Mouse (Mus musculus) spleen, adult 2 months (tissue): ENCODE measurements at regions not wholly inside any gene's neighbourhood (a gene's known extent, or its start where the extent isn't known, plus 50 kb on each side); places are given as distances from the start of the nearest gene placed in this dataset.

Source experiments
- DNase-seq, 2 experiments: peaks; one replicate each; pipeline versions ENCODE4 v3.0.0 to v3.0.0-alpha.2; 2012 to 2021; ENCODE audit warnings: low spot score in 2 of 2, low read depth in 1 of 2
- H3K27ac ChIP-seq: fragments of 200-500 bp; 2 replicates; pipeline ENCODE4 v1.5.1; 2012; ENCODE audit warnings: low read length, inconsistent platforms; ENCODE audit not compliant: insufficient read depth
- H3K27me3 ChIP-seq: fragments of 200-500 bp; 2 replicates; pipeline ENCODE4 v1.6.1; 2012; ENCODE audit warnings: mild to moderate bottlenecking, moderate library complexity, low read length, inconsistent platforms; ENCODE audit not compliant: control insufficient read depth, insufficient read depth
- H3K36me3 ChIP-seq: fragments of 200-500 bp; 2 replicates; pipeline ENCODE4 v1.6.1; 2012; ENCODE audit warnings: mild to moderate bottlenecking, low read length, inconsistent platforms; ENCODE audit not compliant: control insufficient read depth, insufficient read depth
- H3K4me1 ChIP-seq: fragments of 200-500 bp; 2 replicates; pipeline ENCODE4 v1.6.1; 2011; ENCODE audit warnings: inconsistent platforms; ENCODE audit not compliant: control insufficient read depth, insufficient read depth, insufficient read length
- H3K4me3 ChIP-seq: fragments of 200-500 bp; 2 replicates; pipeline ENCODE4 v1.5.1; 2011; ENCODE audit warnings: mild to moderate bottlenecking, inconsistent platforms; ENCODE audit not compliant: insufficient read depth, insufficient read length; ENCODE audit errors: extremely low read depth
- CTCF ChIP-seq: fragments of 200-500 bp; IDR thresholded peaks from 2 replicates; pipeline ENCODE4 v1.5.1; 2011; ENCODE audit warnings: mild to moderate bottlenecking, inconsistent platforms; ENCODE audit not compliant: insufficient read depth, insufficient read length, insufficient replicate concordance; ENCODE audit errors: extremely low read depth
- POLR2A ChIP-seq: fragments of 200-500 bp; IDR thresholded peaks from 2 replicates; pipeline ENCODE4 v1.6.1; 2011; ENCODE audit warnings: low read depth, low read length, inconsistent platforms
- WGBS: fragments of 180-500 bp; shearing (Covaris S2); methylation state at CpG from one replicate; pipeline ENCODE4 v1.1.7; 2018; 5-methylcytosine and 5-hydroxymethylcytosine counted together

- DNase-seq, result no peak
- H3K4me1 ChIP-seq, result no peaks in the 10 kb centered on the region
- H3K4me3 ChIP-seq, result no peak overlapping the region
- 55% methylated on average over 12 of the region's 12 CpGs for WGBS
- H3K27me3 ChIP-seq, result no peaks in the 10 kb centered on the region
- no peak overlapping the region for H3K27ac ChIP-seq
- TF ChIP-seq POLR2A (no peak), CTCF (no peak)
- no peaks in the 10 kb centered on the region for H3K36me3 ChIP-seq
Measured at GRCm38 (mm10) chr8:26507611-26508070, 388.3 kb downstream of the Gm45692 start.

- DNase-seq, result no peak
- TF ChIP-seq POLR2A (no peak), CTCF (no peak)
- Histone ChIP-seq H3K27me3 (no peaks in the 10 kb centered on the region), H3K4me3 (no peak overlapping the region), H3K4me1 (no peaks in the 10 kb centered on the region), H3K36me3 (no peaks in the 10 kb centered on the region), H3K27ac (no peak overlapping the region)
- 49% methylated on average over 3 of the region's 3 CpGs for WGBS
Measured at GRCm38 (mm10) chr8:26509254-26509653, 389.9 kb downstream of the Gm45692 start.

- WGBS, result 82% methylated on average over 7 of the region's 7 CpGs
- Histone ChIP-seq H3K27ac (no peak overlapping the region), H3K36me3 (no peaks in the 10 kb centered on the region), H3K27me3 (no peaks in the 10 kb centered on the region), H3K4me1 (no peaks in the 10 kb centered on the region), H3K4me3 (no peak overlapping the region)
- TF ChIP-seq CTCF (no peak), POLR2A (no peak)
- no peak for DNase-seq
Measured at GRCm38 (mm10) chr8:26513001-26513400, 393.7 kb downstream of the Gm45692 start.

DNA sequence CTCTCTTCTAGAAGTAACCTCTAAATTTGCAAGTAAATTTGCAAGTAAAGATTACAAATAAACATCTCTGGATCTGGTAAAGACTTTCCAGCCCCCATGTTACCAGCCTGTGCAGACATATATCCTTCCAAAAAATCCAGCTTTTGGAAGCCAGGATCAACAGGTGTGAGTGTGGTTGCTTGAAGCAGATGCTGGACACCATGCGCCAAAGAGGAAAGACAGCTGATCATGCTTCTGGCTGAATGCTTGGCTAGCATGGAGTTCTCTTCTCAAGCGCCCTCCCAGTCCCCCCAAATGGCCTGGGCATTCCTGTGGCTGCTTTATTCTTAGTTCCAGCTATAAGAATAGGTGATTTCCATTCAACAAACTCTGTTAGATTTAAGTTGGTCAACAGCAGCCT is 404.9 kb downstream of the Gm45692 start:
- no peaks in the 10 kb centered on the region for H3K36me3 ChIP-seq
- 91% methylated on average over 2 of the region's 2 CpGs for WGBS
- no peak overlapping the region for H3K4me3 ChIP-seq
- TF ChIP-seq CTCF, result no peak
- TF ChIP-seq POLR2A, result no peak
- no peaks in the 10 kb centered on the region for H3K27me3 ChIP-seq
- no peak for DNase-seq
- H3K4me1 ChIP-seq, result no peaks in the 10 kb centered on the region
- H3K27ac ChIP-seq, result no peak overlapping the region

GRCm38 (mm10) chr8:26526474-26527185 is 407.3 kb downstream of the Gm45692 start:
- TF ChIP-seq POLR2A, result no peak
- TF ChIP-seq CTCF, result no peak
- Histone ChIP-seq H3K4me3 (no peak overlapping the region), H3K27me3 (no peaks in the 10 kb centered on the region), H3K4me1 (no peaks in the 10 kb centered on the region), H3K36me3 (no peaks in the 10 kb centered on the region), H3K27ac (no peak overlapping the region)
- WGBS, result 73% methylated on average over 10 of the region's 10 CpGs
- no peak for DNase-seq

GRCm38 (mm10) chr8:26527186-26527580 is 407.8 kb downstream of the Gm45692 start:
- Histone ChIP-seq H3K27me3 (no peaks in the 10 kb centered on the region), H3K4me3 (no peak overlapping the region), H3K27ac (no peak overlapping the region), H3K4me1 (no peaks in the 10 kb centered on the region), H3K36me3 (no peaks in the 10 kb centered on the region)
- WGBS, result 82% methylated on average over 5 of the region's 5 CpGs
- no peak for TF ChIP-seq POLR2A
- TF ChIP-seq CTCF, result no peak
- DNase-seq, result no peak

DNA sequence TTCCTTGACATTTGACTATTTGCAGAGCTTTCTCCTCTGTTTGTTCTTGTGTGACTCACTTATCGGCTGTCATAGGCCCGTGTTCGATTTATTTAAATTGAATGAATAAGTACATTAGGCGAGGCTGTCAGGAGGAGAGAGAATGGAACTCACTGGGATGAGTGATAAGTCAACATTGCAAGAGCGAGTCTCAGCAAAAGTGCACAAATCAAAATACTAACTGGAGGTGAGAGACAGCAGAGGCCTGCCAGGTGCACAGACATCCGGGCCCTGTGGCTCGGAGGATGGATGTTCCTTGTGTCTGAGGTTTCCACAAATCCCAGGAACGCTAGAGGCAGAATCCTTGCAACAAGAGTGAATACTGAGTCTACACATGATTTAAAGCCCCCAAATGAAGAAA is 410.6 kb downstream of the Gm45692 start:
- H3K4me1 ChIP-seq, result no peaks in the 10 kb centered on the region
- TF ChIP-seq POLR2A (no peak), CTCF (no peak)
- WGBS, result 90% methylated on average over 8 of the region's 8 CpGs
- DNase-seq, result no peak
- no peak overlapping the region for H3K27ac ChIP-seq
- H3K27me3 ChIP-seq, result no peaks in the 10 kb centered on the region
- H3K36me3 ChIP-seq, result no peaks in the 10 kb centered on the region
- H3K4me3 ChIP-seq, result no peak overlapping the region
